Mouse (Mus musculus) testis, adult 2 months (tissue): ENCODE data around the gene Mrpl38.

ENCODE experiments used
- CTCF ChIP-seq: fragments of 200-500 bp; IDR thresholded peaks from 2 replicates; pipeline ENCODE4 v1.5.1; 2012; ENCODE audit warnings: low read depth, mild to moderate bottlenecking, inconsistent platforms, low read length, moderate library complexity; ENCODE audit not compliant: control insufficient read depth, insufficient read depth, insufficient replicate concordance
- POLR2A ChIP-seq: fragments of 200-500 bp; IDR thresholded peaks from 2 replicates; pipeline ENCODE4 v1.6.1; 2012; ENCODE audit warnings: low read depth, mild to moderate bottlenecking, inconsistent platforms, low read length, moderate library complexity; ENCODE audit not compliant: control insufficient read depth

DNA sequence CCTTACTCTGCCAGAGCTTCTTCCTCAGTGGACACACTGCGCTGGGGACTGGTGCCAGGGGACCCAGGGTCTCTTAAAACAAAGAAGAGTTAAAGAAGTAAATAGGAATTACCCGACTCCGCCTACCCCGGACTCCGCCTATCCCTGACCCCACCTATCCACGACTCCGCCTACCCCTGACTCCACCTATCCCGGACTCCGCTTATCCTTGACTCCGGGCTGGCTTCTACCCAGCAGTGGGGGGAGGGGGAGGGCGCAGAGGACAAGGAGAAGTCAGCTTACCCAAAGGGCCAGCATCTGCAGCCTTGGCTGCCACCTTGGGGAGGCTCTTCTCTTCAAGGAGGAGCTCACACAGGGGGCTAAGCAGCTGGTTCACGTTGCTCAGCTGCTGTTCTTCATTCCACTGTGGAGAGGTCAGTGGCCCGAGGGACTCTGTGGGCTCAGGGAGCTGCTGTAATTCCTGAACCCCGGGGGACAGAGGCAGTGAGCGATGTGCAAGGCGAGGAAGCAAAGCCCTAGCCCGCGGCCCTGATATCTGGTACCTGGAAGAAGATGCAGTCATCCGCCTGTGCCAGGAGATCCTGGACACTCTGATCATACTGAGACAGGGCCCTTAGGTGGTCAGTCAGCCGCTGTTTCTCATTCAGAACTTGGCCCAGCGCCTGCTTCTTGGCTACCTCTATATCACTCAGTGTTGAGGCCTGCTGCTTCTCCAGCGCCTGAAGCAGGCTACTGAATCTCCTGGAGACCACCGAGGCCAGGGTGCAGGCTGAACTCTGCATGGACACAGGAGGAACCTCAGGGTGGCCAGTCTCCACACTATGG is 11.3 kb downstream of the Mrpl38 start, which contains the start of gene Trim47:
- TF ChIP-seq CTCF (no peak), POLR2A (no peak)
